Mouse (Mus musculus) embryo, embryonic 10.5 days (tissue): ENCODE results near the gene Tmsb15b1.
"Not testable (repeated sequence)": the region's sequence is repeated elsewhere in the genome, so short reads cannot be mapped to it uniquely, and the experiment has no call there.

ENCODE experiments used
- DNase-seq: peaks from one replicate; pipeline ENCODE4 v3.0.0-alpha.2; 2015; ENCODE audit warnings: low spot score

Tmsb15b1 gene

DNA sequence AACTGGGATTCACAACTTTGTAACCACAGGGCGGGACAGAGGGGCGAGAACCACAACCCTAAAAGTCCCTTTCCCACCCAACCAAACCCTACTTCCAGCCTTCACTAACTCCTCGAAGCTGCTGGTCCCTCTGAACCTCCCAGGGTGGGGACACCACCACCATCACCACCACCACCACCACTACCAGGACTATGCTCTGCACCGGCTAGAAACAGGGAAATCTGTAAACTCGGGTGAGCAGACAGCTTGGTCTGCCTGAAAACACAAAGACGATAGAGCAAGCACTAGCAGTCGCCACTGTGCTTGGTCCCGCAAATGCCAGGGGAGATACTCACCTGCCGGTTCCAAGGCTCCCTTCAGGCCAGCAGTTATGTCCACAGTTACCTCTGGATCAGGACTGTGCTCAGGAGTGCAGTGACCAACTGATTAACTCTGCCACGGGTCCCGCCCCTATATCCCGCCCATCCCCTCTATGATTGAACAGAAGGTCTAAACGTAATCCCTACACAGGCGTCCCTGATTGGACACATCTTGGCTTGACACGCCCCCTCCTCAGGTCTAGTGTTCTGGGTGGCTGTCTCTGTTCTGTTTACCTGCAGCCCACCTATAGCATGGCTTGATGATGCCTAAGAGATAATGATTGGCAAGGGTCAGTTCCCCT is at the start of gene Tmsb15b1, which contains the start of gene Tmsb15l:
Tmsb15b1 (minus strand) TSS at position 451 of the 661 bp plus-strand sequence.
Tmsb15l (minus strand) TSS at position 446 of the 661 bp plus-strand sequence.
- DNase-seq, result peak; percentile 88

DNA sequence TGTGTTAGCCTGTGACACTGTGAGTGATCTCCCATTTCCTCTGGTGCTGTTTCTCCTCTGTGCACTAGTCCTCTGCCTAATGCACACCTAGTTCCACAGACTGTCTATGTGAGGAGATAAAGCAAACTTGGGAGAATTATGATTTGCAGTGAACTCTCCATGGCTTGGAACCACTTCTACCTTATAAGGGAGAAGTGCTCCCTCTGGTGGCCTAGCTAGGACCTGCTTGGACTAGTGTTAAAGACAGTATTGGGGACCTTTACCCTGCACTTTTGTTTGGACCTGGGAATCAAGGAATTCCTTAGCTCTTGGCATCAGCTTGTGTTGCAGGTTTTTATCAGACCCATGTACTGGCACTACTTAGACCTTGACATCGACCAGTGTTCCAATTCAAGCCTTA is 42.6 kb upstream of the Tmsb15b1 start:
- DNase-seq, result peak; percentile 81

DNA sequence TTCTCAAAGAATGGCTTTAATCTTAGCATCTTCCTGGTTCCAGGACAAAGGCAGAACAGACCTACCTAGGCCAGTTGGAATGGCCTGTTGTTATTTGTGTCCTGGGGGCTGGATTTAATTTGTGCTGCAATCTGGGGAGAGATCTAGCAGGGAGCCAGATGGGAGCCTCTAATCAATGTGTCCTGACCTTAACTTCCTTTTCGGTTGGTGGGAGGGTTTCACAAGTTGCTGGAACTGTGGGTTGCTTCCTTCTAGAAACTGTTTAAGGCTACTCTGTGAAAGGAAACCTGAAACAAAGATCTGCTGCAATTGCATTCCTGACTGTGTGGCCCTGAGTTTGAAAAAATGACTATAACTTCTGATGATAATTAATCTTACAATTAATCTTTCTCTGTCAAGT is 41.0 kb upstream of the Tmsb15b1 start:
- no peak for DNase-seq

DNA sequence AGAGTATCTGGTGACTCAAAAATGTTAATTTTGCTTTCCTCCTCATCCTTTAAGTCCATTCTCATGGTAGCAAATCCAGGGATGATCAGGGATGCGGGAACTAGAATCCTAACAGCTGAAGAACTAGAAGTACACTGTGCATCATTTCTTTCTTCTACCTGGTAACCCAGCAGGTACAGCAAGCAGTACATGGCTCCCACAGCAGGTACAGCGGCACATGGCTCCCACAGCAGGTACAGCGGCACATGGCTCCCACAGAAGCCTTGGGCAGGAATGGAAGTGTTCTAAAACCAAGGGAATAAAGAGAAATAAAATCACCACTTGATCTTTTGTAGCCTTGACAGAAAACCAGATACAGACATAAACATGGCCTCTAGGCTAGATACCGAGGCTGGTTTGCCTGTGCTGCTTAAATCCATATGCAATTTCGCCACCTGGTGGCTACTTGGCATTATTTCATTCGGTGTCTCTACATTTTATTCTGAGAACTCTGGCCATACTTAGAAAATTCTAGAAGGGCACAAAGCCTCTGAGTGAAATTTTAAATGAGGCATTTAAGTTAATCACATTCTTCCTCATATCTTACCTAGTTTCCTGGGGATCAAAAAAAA is 38.5 kb upstream of the Tmsb15b1 start:
- DNase-seq, result peak; percentile 72

DNA sequence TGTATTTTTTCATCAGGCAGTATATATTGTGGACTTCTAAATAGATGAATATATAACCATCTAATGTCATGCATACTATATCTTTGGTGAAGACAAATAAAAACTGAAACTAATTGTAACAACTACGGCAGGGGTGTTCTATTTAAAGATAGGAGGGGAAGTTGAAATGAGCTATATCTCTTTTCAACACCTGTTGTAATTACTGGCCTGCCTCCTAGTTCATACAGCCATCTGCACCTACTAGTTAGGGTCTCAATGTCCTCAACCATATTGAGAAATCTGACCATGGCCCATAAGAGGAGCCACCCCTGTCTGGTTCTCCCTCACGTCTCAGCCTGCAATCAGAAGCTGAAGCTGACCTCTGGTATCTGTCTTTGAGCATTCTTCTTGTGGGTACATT is 19.6 kb upstream of the Tmsb15b1 start:
- DNase-seq, result no peak

DNA sequence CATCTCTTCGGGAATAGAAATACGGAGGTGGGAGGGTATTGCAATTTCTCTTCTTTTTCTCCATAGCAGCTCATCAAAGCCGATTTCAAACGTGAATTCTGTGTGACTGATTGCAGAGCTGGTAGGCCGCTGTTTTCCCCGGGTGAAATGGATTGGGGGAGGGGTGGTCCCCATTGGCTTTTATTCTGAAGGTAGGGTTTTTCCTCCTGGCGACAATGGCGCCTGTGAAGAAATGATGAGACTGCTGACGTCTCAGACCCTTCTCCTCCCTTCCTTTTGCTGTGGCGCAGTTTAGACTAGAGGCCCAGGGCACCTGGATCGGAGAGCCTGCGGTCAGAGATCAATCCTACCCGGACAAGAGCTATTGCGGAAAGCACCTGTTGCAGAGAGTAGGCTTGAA is 17.0 kb upstream of the Tmsb15b1 start:
- peak; percentile 36 for DNase-seq

DNA sequence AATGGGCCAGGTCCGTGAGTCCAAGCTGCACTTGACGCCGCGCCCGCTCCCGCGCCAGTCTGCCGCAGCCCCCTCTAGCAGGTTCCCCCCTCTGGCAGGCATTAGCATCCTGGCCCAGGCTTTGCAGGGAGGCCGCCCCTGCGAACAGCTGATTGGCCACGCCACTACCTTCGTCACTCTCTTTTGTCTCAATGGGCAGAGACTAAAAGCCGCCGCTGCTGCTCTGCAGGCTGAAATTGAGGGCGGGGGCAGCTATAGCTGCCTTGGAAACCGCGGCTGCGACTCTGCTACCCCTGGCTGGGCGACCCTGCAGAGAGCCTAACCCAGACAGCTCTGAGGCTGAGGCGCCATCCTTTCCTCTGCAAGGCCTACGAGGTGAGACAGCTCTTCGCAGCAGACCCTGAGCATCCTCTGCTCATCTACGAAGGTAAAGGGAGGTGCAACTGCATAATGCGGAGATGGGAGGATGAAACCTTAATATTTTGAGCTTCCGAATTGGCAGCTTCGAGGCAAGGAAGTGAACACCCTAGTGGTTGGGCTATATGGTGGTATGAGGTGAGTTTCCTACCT is 16.4 kb upstream of the Tmsb15b1 start, which contains the start of gene Zcchc18:
Zcchc18 (plus strand) TSS at position 178 of the 570 bp plus-strand sequence.
- DNase-seq, result peak; percentile 87

DNA sequence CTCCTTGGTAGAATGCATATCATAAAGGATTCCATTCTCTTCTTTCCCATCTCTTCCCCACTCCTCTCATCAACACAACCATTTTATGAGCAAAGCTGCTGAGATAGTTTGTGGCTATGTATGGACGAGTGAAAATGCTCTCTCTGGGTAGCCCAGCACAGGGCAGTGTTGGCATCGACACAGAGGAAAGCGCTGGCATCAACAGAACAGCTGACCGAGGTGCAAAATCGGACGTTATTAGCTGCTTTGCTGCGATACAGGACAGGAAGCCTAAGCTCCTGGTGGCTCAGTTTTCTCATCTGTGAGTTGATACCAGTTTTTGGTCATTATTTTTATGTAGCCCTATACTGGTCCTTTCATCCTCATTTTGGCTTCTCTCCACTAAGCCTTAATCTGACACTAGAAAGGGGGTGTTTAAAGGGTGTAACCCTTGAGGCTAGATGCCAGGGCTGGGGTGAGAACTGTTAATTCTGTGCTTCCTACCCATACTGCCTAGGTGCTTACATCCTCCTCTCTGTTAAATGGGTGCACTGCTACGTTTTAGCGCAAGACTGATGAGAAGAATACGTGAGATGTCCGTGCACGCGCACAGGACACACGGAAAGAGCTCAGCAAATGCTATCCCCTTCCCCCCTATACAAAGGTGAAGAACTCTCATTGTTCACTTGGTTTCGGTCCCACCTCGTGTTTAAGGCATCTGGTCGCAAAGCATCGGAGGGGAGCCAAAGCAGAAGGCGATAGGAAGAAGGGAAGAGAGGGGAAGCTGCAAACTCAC is 15.7 kb upstream of the Tmsb15b1 start:
- peak; percentile 43 for DNase-seq

DNA sequence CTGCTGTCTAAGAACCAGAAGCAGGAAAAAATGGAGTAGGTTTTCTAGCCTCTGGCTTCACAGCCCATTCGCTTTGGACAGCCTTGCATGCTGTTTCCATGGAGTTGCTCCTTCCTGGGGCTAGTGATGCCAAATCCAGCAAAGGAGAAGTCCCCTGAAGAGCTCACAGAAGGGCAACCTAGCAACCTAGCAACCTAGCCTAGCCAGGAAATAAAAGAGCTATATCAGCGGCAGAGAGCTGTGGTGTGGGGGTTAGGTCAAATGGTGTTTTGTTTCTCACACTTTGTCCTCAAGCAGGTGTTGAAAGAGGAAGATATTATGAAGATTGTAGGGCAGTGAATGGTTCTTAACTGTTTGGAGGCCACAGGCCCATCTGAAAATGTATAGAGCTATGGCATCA is 14.6 kb upstream of the Tmsb15b1 start:
- DNase-seq, result no peak

DNA sequence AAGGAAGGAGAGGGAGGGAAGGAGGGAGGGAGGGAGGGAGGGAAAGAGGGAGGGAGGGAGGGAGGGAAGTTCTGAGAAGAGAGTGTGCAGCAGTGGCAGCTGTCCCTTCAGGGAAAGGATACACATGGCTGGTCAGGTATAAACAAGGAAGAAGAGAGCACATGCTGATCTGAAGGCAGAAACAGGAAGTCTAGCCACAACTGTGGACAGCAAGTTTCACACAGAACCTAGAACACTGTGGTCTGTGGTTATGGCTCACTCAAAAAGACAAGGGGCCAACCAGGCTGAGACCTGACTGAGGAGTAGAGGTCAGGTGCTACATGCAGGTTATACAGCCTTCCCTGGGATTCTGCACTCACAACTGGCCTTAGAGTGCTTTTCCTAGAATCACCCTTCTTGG is 9.4 kb upstream of the Tmsb15b1 start:
- no peak for DNase-seq

DNA sequence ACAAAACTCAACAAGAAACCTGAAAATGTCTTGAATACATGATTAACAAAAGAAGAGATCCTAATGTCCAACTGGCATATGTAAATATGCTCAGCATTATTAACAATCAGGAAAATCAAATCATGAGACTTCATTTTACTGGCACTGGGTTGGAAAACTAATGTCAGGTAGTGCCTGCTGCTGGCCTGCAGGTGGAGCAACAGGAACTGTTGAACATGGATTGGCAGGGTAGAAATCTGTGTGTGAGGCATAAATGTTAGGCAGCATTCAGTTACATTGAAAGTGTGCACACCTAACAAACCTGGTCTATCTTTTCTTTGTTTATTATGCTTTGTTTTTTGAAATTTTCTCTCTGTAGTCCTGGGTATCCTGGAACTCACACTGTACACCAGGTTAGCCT is 1.9 kb upstream of the Tmsb15b1 start:
- peak; percentile 19 for DNase-seq

DNA sequence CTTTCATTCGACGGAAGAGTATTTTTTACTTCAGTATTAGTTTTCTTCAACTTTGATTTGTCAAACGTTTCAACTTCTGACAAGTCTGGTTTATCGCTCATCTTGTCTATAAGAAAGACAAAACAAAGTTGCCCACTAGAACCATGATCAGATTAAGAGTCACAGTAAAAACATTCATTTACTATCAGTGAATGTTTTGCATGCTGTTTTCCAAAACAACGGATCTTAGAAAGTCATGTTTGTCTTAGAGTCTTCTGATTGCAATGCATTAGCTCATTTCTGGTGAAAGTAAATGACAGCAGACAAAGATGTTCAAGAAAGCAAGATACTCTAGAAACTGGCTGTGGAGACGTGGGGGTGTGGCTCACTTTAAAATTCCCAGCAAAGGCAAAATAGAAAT is 1.3 kb downstream of the Tmsb15b1 start, which contains the start of gene Tmsb15b2:
Tmsb15b2 (minus strand) TSS at position 101 of the 400 bp plus-strand sequence.
- not testable (repeated sequence) for DNase-seq

DNA sequence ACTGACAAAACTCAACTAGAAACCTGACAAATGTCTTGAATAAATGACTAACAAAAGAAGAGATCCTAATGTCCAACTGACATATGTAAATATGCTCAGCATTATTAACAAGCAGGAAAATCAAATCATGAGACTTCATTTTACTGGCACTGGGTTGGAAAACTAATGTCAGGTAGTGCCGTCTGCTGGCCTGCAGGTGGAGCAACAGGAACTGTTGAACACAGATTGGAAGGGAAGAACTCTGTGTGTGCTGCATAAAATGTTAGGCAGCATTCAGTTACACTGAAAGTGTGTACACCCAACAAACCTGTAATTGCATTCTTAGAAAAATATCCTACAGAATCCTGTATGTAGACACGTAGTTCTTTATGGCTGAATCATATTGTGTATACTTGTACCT is 17.0 kb downstream of the Tmsb15b1 start:
- DNase-seq, result peak; percentile 12

DNA sequence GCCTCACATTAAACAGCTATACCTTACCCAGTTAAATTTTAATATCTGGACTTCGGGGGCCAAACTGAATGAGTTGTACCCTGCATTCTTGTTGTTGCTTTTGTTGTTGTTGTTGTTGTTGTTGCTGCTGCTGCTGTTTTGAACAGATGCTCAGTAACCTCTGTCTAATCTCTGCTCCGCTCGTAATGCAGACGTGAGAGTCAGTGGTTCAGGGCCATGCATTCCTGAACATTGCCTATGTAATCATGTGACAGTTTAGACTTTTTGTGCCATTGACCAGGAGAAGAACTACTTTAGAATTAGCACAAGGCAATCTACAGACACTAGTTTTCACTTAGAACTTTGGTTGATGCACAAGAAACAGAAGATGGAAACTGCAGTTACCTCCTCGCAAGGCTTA is 18.4 kb downstream of the Tmsb15b1 start:
- not testable (repeated sequence) for DNase-seq

DNA sequence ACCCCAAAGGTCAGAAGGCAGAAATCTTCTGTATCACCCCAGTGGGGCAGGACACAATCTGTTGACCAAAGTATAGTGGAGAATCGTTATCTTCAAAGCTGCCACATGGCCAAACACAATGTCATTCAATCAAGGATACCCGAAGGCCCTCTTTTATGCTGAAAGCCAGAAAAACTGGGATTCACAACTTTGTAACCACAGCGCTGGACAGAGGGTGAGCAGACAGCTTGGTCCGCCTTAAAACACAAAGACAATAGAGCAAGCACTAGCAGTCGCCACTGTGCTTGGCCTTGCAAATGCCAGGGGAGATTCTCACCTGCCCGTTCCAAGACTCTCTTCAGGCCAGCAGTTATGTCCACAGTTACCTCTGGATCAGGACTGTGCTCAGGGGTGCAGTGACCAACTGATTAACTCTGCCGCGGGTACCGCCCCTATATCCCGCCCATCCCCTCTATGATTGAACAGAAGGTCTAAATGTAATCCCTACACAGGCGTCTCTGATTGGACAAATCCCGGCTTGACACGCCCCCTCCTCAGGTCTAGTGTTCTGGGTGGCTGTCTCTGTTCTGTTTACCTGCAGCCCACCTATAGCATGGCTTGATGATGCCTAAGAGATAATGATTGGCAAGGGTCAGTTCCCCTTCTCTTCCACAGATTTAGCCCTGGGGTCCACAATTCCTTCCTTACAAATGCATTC is 18.9 kb downstream of the Tmsb15b1 start:
- DNase-seq, result peak; percentile 79

DNA sequence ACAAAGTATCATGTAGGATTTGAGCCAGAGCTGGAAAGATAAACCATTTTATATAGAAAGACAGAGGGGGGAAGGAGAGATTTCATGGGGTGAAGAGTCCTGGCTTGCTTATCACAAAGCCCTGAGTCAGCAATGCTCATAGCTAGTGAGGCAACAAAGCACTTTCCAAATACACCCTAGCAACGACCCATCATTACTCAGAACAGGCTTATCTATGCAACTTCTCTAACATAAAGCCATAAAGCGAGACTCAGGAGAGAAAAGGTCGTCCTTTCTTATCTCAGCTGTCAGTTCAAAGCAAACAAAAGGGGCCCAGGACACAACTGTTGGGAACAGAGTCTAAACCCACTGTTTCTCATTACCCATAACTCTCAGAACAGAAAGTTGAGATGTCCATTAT is 38.7 kb downstream of the Tmsb15b1 start:
- DNase-seq, result no peak

DNA sequence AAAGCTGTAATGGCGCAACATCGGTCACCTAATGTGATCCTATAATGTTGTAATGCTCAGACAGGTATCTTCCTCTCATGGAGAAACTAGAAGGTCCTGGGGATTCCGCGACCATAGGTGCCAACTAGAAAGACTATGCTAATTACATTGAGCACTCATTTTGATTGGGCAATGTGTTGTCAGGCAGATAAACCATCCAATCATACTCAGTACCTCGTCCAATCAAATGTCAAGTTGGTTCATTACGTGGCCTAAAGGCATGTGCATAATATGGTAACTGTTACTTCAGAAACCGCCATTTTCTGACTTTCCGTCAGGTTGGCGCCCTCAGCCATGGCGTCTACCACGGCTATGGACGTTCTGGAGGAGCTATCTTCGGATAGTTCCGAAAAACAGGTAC is 49.6 kb downstream of the Tmsb15b1 start, which contains the start of gene H2bfm:
H2bfm (plus strand) TSS at position 295 of the 400 bp plus-strand sequence.
- no peak for DNase-seq

DNA sequence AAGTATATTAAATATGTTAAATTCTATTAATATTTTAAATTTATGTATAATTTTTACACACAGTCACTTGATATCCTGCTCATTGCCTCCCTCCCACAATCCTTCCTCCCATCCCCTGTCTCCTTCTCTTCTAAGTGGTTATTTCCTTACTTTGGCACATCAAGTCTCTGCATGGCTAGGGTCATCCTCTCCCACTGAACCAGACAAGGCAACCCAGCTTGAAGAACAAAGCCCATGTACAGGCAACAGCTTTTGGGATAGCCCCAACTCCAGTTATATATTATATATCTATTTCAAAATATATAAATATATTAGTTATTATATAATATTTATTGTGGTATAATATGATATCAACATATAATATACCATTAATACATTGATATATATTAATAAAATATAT is 50.8 kb downstream of the Tmsb15b1 start:
- peak; percentile 22 for DNase-seq
